ENCODE assay signal across 15 mouse cellular contexts in the genomic region with DNA sequence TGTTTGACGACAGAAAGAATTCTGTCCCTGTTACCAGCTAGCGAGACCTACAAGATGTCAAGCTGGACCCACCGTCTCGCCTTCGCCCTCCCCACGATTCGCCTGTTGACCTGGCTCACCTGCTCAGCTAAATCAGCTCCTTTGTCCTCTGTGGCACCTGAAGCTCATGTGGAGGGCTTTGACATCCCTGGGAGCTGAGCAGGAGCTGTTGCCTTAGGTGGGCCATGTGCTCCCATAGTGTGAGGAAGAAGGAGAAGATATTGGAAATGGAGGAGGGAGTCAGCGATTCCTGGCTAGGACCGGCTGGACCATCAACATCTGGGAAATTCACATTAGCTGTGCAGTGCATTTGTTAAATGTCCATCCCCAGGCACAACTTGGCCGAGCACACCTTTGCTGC.
"Had no signal": no experiment of that assay in that cellular context is flagged by ENCODE, and none has a peak within 500 bp of the region (broad histone marks: within the 10 kb centered on the region; RNA-seq: fewer than 3 reads in every experiment).

No protein-coding gene starts in this region.

- ATAC-seq: midbrain, embryonic 16.5 days had no signal

- H3K4me2 ChIP-seq: lung, embryonic 14.5 days; midbrain, embryonic 12.5 days; neural tube, embryonic 12.5 days; stomach, embryonic 15.5 days had no signal

- H3K4me1 ChIP-seq: midbrain, embryonic 10.5 days; midbrain, embryonic 12.5 days; neural tube, embryonic 12.5 days; stomach, embryonic 15.5 days had no signal

- H3K4me3 ChIP-seq: midbrain, embryonic 10.5 days; midbrain, embryonic 12.5 days; neural tube, embryonic 12.5 days; stomach, embryonic 15.5 days had no signal

- H3K27ac ChIP-seq: midbrain, embryonic 10.5 days; midbrain, embryonic 12.5 days; neural tube, embryonic 12.5 days; stomach, embryonic 15.5 days; stomach, postnatal 0 days had no signal

- H3K27me3 ChIP-seq: midbrain, embryonic 12.5 days; neural tube, embryonic 12.5 days; stomach, embryonic 15.5 days had no signal

- H3K9me3 ChIP-seq: midbrain, embryonic 10.5 days; midbrain, embryonic 12.5 days; neural tube, embryonic 12.5 days; stomach, embryonic 15.5 days had no signal

- DNase-seq: lung, adult 18-20 months; lung, embryonic 14.5 days; lung, postnatal 10 days; lung, postnatal 4 days; midbrain, embryonic 14.5 days; right cerebral cortex, postnatal 14 days; thymus, adult 2 months; thymus, postnatal 25 days; thymus, postnatal 4 days had no signal
